Mouse (Mus musculus) heart, embryonic 13.5 days (tissue): ENCODE measurements at regions not wholly inside any gene's neighbourhood (a gene's known extent, or its start where the extent isn't known, plus 50 kb on each side); places are given as distances from the start of the nearest gene placed in this dataset.

ENCODE experiments used
- ATAC-seq: fragments of 200-750 bp; cut with Nextera tagmentation; 2 replicates; pipeline ENCODE4 v1.8.0; 2017; ENCODE audit warnings: moderate TSS enrichment; ENCODE audit not compliant: insufficient number of reproducible peaks, low FRiP score, low TSS enrichment; ENCODE audit errors: extremely low read depth
- H3K27ac ChIP-seq: fragments of 300-500 bp; sonication (generic); replicated peaks from 2 replicates; pipeline ENCODE4 v1.5.1; 2015; ENCODE audit warnings: moderate library complexity, mild to moderate bottlenecking, inconsistent platforms
- H3K27me3 ChIP-seq: fragments of 300-500 bp; sonication (generic); replicated peaks from 2 replicates; pipeline ENCODE4 v1.6.1; 2015; ENCODE audit warnings: mild to moderate bottlenecking, inconsistent platforms
- H3K36me3 ChIP-seq: fragments of 300-500 bp; sonication (generic); 2 replicates; pipeline ENCODE4 v1.6.1; 2015; ENCODE audit warnings: mild to moderate bottlenecking, inconsistent platforms
- H3K4me1 ChIP-seq: fragments of 300-500 bp; sonication (generic); 2 replicates; pipeline ENCODE4 v1.6.1; 2015; ENCODE audit warnings: inconsistent platforms
- H3K4me2 ChIP-seq: fragments of 300-500 bp; sonication (generic); 2 replicates; pipeline ENCODE4 v1.6.1; 2015; ENCODE audit warnings: inconsistent platforms, mild to moderate bottlenecking, moderate library complexity
- H3K4me3 ChIP-seq: fragments of 300-500 bp; sonication (generic); 2 replicates; pipeline ENCODE4 v1.5.1; 2015; ENCODE audit warnings: moderate library complexity, mild to moderate bottlenecking, inconsistent platforms
- H3K9ac ChIP-seq: fragments of 300-500 bp; sonication (generic); 2 replicates; pipeline ENCODE4 v1.6.1; 2015; ENCODE audit warnings: inconsistent platforms, mild to moderate bottlenecking, moderate library complexity
- H3K9me3 ChIP-seq: fragments of 300-500 bp; sonication (generic); 2 replicates; pipeline ENCODE4 v1.6.1; 2016; ENCODE audit warnings: inconsistent platforms
- WGBS: fragments of 180-500 bp; shearing (Covaris S2); methylation state at CpG from one replicate; pipeline ENCODE4 v1.1.7; 2015; ENCODE audit warnings: mixed read lengths; 5-methylcytosine and 5-hydroxymethylcytosine counted together

- 65% methylated on average over 4 of the region's 4 CpGs for WGBS
- no peak overlapping the region for H3K4me3 ChIP-seq
- no peak for ATAC-seq
- no peak overlapping the region for H3K4me2 ChIP-seq
- H3K27ac ChIP-seq: no peak overlapping the region
- H3K4me1 ChIP-seq: peaks cover 10% of the 10 kb centered on the region
- H3K36me3 ChIP-seq: no peaks in the 10 kb centered on the region
- H3K9me3 ChIP-seq: no peaks in the 10 kb centered on the region
- no peaks in the 10 kb centered on the region for H3K27me3 ChIP-seq
- no peak overlapping the region for H3K9ac ChIP-seq
These were observed 120.7 kb upstream of the Zc3h12c start for GRCm38 (mm10) chr9:52289069-52289468.

- Histone ChIP-seq H3K9ac (0 out of 2 replicates have a peak overlapping the region, but pooled peaks have one; percentile 35), H3K4me3 (no peak overlapping the region), H3K9me3 (no peaks in the 10 kb centered on the region), H3K27me3 (no peaks in the 10 kb centered on the region), H3K4me2 (peak overlapping the region; percentile 77; the same call in 1 of the 2 replicates), H3K27ac (no peak overlapping the region), H3K4me1 (peaks cover 10% of the 10 kb centered on the region), H3K36me3 (no peaks in the 10 kb centered on the region)
- 62% methylated on average over 7 of the region's 7 CpGs for WGBS
- ATAC-seq: no peak
These were observed 119.4 kb upstream of the Zc3h12c start for GRCm38 (mm10) chr9:52287761-52288275.

GRCm38 (mm10) chr9:52287246-52287651 is 118.9 kb upstream of the Zc3h12c start:
- no peak for ATAC-seq
- H3K36me3 ChIP-seq: no peaks in the 10 kb centered on the region
- no peak overlapping the region for H3K27ac ChIP-seq

GRCm38 (mm10) chr9:52286104-52286503 is 117.7 kb upstream of the Zc3h12c start:
- Histone ChIP-seq H3K4me1 (peaks cover 24% of the 10 kb centered on the region), H3K4me2 (peak overlapping the region; percentile 9; the same call in 1 of the 2 replicates)
- ATAC-seq: no peak

More at GRCm38 (mm10) chr9:52287246-52287651, 118.9 kb upstream of the Zc3h12c start:
- H3K9ac ChIP-seq: peak overlapping the region; percentile 81
- no peaks in the 10 kb centered on the region for H3K27me3 ChIP-seq
- H3K4me1 ChIP-seq: peaks cover 13% of the 10 kb centered on the region
- H3K4me3 ChIP-seq: peak overlapping the region; percentile 53
- 7% methylated on average over 10 of the region's 10 CpGs for WGBS
- H3K9me3 ChIP-seq: no peaks in the 10 kb centered on the region
- peak overlapping the region; percentile 77 for H3K4me2 ChIP-seq

GRCm38 (mm10) chr9:52283558-52283957 is 115.2 kb upstream of the Zc3h12c start:
- no peak overlapping the region for H3K27ac ChIP-seq
- H3K27me3 ChIP-seq: no peaks in the 10 kb centered on the region
- no peak overlapping the region for H3K4me2 ChIP-seq
- peaks cover 33% of the 10 kb centered on the region for H3K4me1 ChIP-seq
- H3K36me3 ChIP-seq: no peaks in the 10 kb centered on the region
- no peak for ATAC-seq
- 26% methylated on average over 2 of the region's 2 CpGs for WGBS
- no peak overlapping the region for H3K4me3 ChIP-seq
- H3K9ac ChIP-seq: no peak overlapping the region
- no peaks in the 10 kb centered on the region for H3K9me3 ChIP-seq

More at GRCm38 (mm10) chr9:52286104-52286503, 117.7 kb upstream of the Zc3h12c start:
- WGBS: 14% methylated on average over 1 of the region's 1 CpGs
- H3K27ac ChIP-seq: no peak overlapping the region
- H3K9me3 ChIP-seq: no peaks in the 10 kb centered on the region
- no peaks in the 10 kb centered on the region for H3K27me3 ChIP-seq
- no peak overlapping the region for H3K9ac ChIP-seq
- no peaks in the 10 kb centered on the region for H3K36me3 ChIP-seq
- H3K4me3 ChIP-seq: no peak overlapping the region

- Histone ChIP-seq H3K27me3 (no peaks in the 10 kb centered on the region), H3K4me3 (no peak overlapping the region), H3K36me3 (no peaks in the 10 kb centered on the region), H3K9me3 (no peaks in the 10 kb centered on the region), H3K9ac (no peak overlapping the region), H3K27ac (peak overlapping the region; percentile 81), H3K4me1 (peaks cover 26% of the 10 kb centered on the region), H3K4me2 (peak overlapping the region; percentile 45)
- ATAC-seq: no peak
- WGBS: 43% methylated on average over 5 of the region's 5 CpGs
These were observed 112.6 kb upstream of the Zc3h12c start for GRCm38 (mm10) chr9:52280995-52281394.

- Histone ChIP-seq H3K4me1 (peaks cover 23% of the 10 kb centered on the region), H3K36me3 (no peaks in the 10 kb centered on the region), H3K27ac (peak overlapping the region; percentile 81), H3K27me3 (no peaks in the 10 kb centered on the region), H3K9ac (no peak overlapping the region), H3K4me2 (peak overlapping the region; percentile 45), H3K4me3 (no peak overlapping the region), H3K9me3 (no peaks in the 10 kb centered on the region)
- 56% methylated on average over 3 of the region's 3 CpGs for WGBS
- ATAC-seq: no peak
These were observed 112.2 kb upstream of the Zc3h12c start for GRCm38 (mm10) chr9:52280556-52280955.

- Histone ChIP-seq H3K36me3 (no peaks in the 10 kb centered on the region), H3K4me2 (no peak overlapping the region), H3K9me3 (no peaks in the 10 kb centered on the region), H3K4me3 (no peak overlapping the region), H3K9ac (no peak overlapping the region), H3K4me1 (peaks cover 23% of the 10 kb centered on the region), H3K27ac (no peak overlapping the region), H3K27me3 (no peaks in the 10 kb centered on the region)
- 52% methylated on average over 3 of the region's 3 CpGs for WGBS
- no peak for ATAC-seq
These were observed 110.3 kb upstream of the Zc3h12c start for GRCm38 (mm10) chr9:52278701-52279023.

GRCm38 (mm10) chr9:52277954-52278700 is 109.8 kb upstream of the Zc3h12c start:
- H3K9ac ChIP-seq: no peak overlapping the region
- H3K4me1 ChIP-seq: peaks cover 23% of the 10 kb centered on the region
- no peak overlapping the region for H3K4me3 ChIP-seq
- ATAC-seq: no peak
- H3K27ac ChIP-seq: no peak overlapping the region
- H3K36me3 ChIP-seq: no peaks in the 10 kb centered on the region
- no peaks in the 10 kb centered on the region for H3K9me3 ChIP-seq
- no peak overlapping the region for H3K4me2 ChIP-seq
- no peaks in the 10 kb centered on the region for H3K27me3 ChIP-seq
- 64% methylated on average over 14 of the region's 14 CpGs for WGBS

- Histone ChIP-seq H3K9me3 (no peaks in the 10 kb centered on the region), H3K4me1 (peaks cover 4% of the 10 kb centered on the region), H3K27ac (no peak overlapping the region), H3K4me3 (no peak overlapping the region), H3K27me3 (no peaks in the 10 kb centered on the region), H3K4me2 (no peak overlapping the region), H3K36me3 (no peaks in the 10 kb centered on the region), H3K9ac (no peak overlapping the region)
- WGBS: 76% methylated on average over 3 of the region's 3 CpGs
- no peak for ATAC-seq
These were observed 105.6 kb upstream of the Zc3h12c start for GRCm38 (mm10) chr9:52273994-52274393.

- 18% methylated on average over 2 of the region's 2 CpGs for WGBS
- no peaks in the 10 kb centered on the region for H3K9me3 ChIP-seq
- ATAC-seq: no peak
- H3K4me3 ChIP-seq: no peak overlapping the region
- peaks cover 4% of the 10 kb centered on the region for H3K4me1 ChIP-seq
- H3K36me3 ChIP-seq: no peaks in the 10 kb centered on the region
- H3K4me2 ChIP-seq: no peak overlapping the region
- no peak overlapping the region for H3K9ac ChIP-seq
- peak overlapping the region; percentile 16 for H3K27ac ChIP-seq
- H3K27me3 ChIP-seq: no peaks in the 10 kb centered on the region
These were observed 104.3 kb upstream of the Zc3h12c start for GRCm38 (mm10) chr9:52272668-52273067.
